Mouse (Mus musculus) adrenal gland, adult 2 months (tissue): ENCODE data around the gene Ccl9. TPM values are rescaled to one million over a fixed set of nuclear protein-coding genes. Genes with fewer than 3 reads are reported as not detected.

ENCODE experiments used
- DNase-seq: peaks from one replicate; pipeline ENCODE4 v3.0.0; 2021
- long read RNA-seq: library from polyadenylated mRNA; stranded (forward); transcript quantifications from one replicate; pipeline ENCODE4 v2.0.0, GENCODE M21; 2021
- polyA plus RNA-seq: library from polyadenylated mRNA; depleted of rRNA; stranded (reverse); fragments of >200 nt; gene quantifications from 2 replicates; pipeline ENCODE4 v1.2.3, GENCODE M21; 2012; rRNA removed
- total RNA-seq, 2 experiments: library from RNA; stranded (reverse); gene quantifications; 2 replicates each; pipeline ENCODE4 v1.2.3; 2021

Ccl9 gene
- total RNA-seq = 10 to 100 TPM in 1 of 2 experiments, 1 to 10 TPM in 1; 5.2 to 12.1 TPM
- 0.42 and 0.53 TPM in 2 replicates for polyA plus RNA-seq
- long read RNA-seq, transcript Ccl9-201 (4 exons, 3,006 nt) = major isoform, 5 of 7 reads
- long read RNA-seq, partial matches to known transcripts = 0 of 7 reads
- long read RNA-seq, other reads (novel, unspliced or antisense) = 2 of 7 reads

- no peak for DNase-seq
Observed at GRCm38 (mm10) chr11:83578186-83578760, at the start of gene Ccl9. Gene Ccl9 (minus strand): TSS chr11:83578636.

- no peak for DNase-seq
Observed at GRCm38 (mm10) chr11:83623586-83623985, 45.1 kb upstream of the Ccl9 start.

GRCm38 (mm10) chr11:83619037-83619436 is 40.6 kb upstream of the Ccl9 start:
- no peak for DNase-seq

- no peak for DNase-seq
Observed at GRCm38 (mm10) chr11:83618238-83618637, 39.8 kb upstream of the Ccl9 start.

- DNase-seq = no peak
Observed at GRCm38 (mm10) chr11:83616586-83616985, 38.1 kb upstream of the Ccl9 start.

GRCm38 (mm10) chr11:83610900-83611299 is 32.5 kb upstream of the Ccl9 start:
- no peak for DNase-seq

GRCm38 (mm10) chr11:83606396-83606795 is 28.0 kb upstream of the Ccl9 start:
- DNase-seq = no peak

- DNase-seq = no peak
Observed at GRCm38 (mm10) chr11:83605535-83605934, 27.1 kb upstream of the Ccl9 start.

GRCm38 (mm10) chr11:83604698-83605097 is 26.3 kb upstream of the Ccl9 start:
- no peak for DNase-seq

GRCm38 (mm10) chr11:83603399-83603798 is 25.0 kb upstream of the Ccl9 start:
- DNase-seq = no peak

GRCm38 (mm10) chr11:83600576-83600975 is 22.1 kb upstream of the Ccl9 start:
- no peak for DNase-seq

- DNase-seq = no peak
Observed at GRCm38 (mm10) chr11:83598991-83599390, 20.6 kb upstream of the Ccl9 start.

GRCm38 (mm10) chr11:83598207-83598837 is 19.9 kb upstream of the Ccl9 start:
- no peak for DNase-seq

- DNase-seq = no peak
Observed at GRCm38 (mm10) chr11:83597796-83598195, 19.4 kb upstream of the Ccl9 start.

- DNase-seq = no peak
Observed at GRCm38 (mm10) chr11:83595669-83596455, 17.4 kb upstream of the Ccl9 start.

- no peak for DNase-seq
Observed at GRCm38 (mm10) chr11:83593453-83593852, 15.0 kb upstream of the Ccl9 start.

- DNase-seq = no peak
Observed at GRCm38 (mm10) chr11:83592853-83593252, 14.4 kb upstream of the Ccl9 start, which contains the start of gene Ccl6. Gene Ccl6 (minus strand): TSS chr11:83593087.

GRCm38 (mm10) chr11:83584232-83584631 is 5.8 kb upstream of the Ccl9 start:
- DNase-seq = no peak

GRCm38 (mm10) chr11:83583450-83583754 is 5.0 kb upstream of the Ccl9 start:
- DNase-seq = no peak

- peak; percentile 69 for DNase-seq
Observed at GRCm38 (mm10) chr11:83582626-83583449, 4.4 kb upstream of the Ccl9 start.

- DNase-seq = no peak
Observed at GRCm38 (mm10) chr11:83581626-83582610, 3.5 kb upstream of the Ccl9 start.
